Mouse (Mus musculus): Measurements from ENCODE around the gene Macf1.

DNA sequence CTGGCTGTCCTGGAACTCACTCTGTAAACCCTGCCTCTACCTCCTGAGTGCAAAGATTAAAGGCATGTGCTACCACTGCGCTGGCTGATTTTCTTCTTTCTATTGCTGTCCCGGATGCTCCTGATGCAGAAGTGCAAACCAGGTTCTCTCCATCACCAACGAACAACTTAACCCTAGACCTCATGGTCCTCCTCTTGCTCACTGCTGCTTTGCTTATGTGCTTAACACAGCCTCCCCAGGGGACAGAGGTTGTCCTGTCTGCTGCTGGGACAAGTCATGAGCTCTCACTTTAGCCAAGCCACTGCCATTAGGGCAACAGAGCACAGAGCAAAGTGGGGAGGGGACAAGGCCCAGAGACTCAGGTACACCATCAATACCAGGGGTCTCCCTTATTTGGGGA is 369.7 kb downstream of the Macf1 start:
- TF ChIP-seq CTCF (IDR thresholded peaks at IDR 0.05; ENCODE audit: low read depth), result no peak
- no peak for TF ChIP-seq EP300 (optimal IDR thresholded peaks at IDR 0.05)

All from stomach, postnatal 0 days (tissue).